Mouse (Mus musculus) hindbrain, embryonic 13.5 days (tissue): ENCODE results near the gene Gm8300. TPM values are rescaled to one million over a fixed set of nuclear protein-coding genes. Genes with fewer than 3 reads are reported as not detected.

Experiments used
- polyA plus RNA-seq: library from polyadenylated mRNA; unstranded; fragments of >200 nt; fragmentation: Nextera tagmentation; extraction: Ambion mirVana; gene quantifications from 2 replicates; pipeline ENCODE4 v1.2.1, GENCODE M21; 2015

Gm8300 gene
- polyA plus RNA-seq, 1 experiment from 2014 or later: not detected

Other genes starting within 250 kb of the Gm8300 start
- gene Vipas39, start 248.1 kb upstream of the Gm8300 start, polyA plus RNA-seq: 57.7 and 62.4 TPM in 2 replicates
- 193 and 214 TPM in 2 replicates for gene Ahsa1, start 247.8 kb upstream of the Gm8300 start, polyA plus RNA-seq
- gene Ism2, start 214.6 kb upstream of the Gm8300 start, polyA plus RNA-seq: 1.1 and 1.2 TPM in 2 replicates
- 64.8 and 70.5 TPM in 2 replicates for gene Sptlc2, start 126.0 kb upstream of the Gm8300 start, polyA plus RNA-seq
- gene Slirp, start 70.4 kb upstream of the Gm8300 start, polyA plus RNA-seq: 283 and 290 TPM in 2 replicates
- gene Alkbh1, start 70.3 kb upstream of the Gm8300 start, polyA plus RNA-seq: 45.5 and 48.2 TPM in 2 replicates
- 124 and 129 TPM in 2 replicates for gene Snw1, start 42.0 kb upstream of the Gm8300 start, polyA plus RNA-seq
- not detected in 2 replicates for gene Gm5788, start 19.6 kb upstream of the Gm8300 start, polyA plus RNA-seq
- not detected in 2 replicates for gene Oog1, start 88.4 kb downstream of the Gm8300 start, polyA plus RNA-seq
- gene Gm4027, start 104.6 kb downstream of the Gm8300 start, polyA plus RNA-seq: not detected in 2 replicates
- not detected in 2 replicates for gene Gm16381, start 130.3 kb downstream of the Gm8300 start, polyA plus RNA-seq